Mouse (Mus musculus) CH12.LX (cell line): Measurements from ENCODE around the gene Trp53bp2. TPM values are rescaled to one million over a fixed set of nuclear protein-coding genes. Genes with fewer than 3 reads are reported as not detected.

ENCODE experiments used
- DNase-seq: peaks from one replicate; pipeline ENCODE4 v3.0.0-alpha.2; 2013; ENCODE audit errors: extremely low read depth
- H3K27ac ChIP-seq: 2 replicates; pipeline ENCODE4 v1.5.1; 2012; ENCODE audit warnings: low read depth, mild to moderate bottlenecking, control low read depth, moderate library complexity; ENCODE audit not compliant: insufficient read depth
- H3K27me3 ChIP-seq: replicated peaks from 2 replicates; pipeline ENCODE3; 2012; ENCODE audit warnings: inconsistent platforms
- H3K36me3 ChIP-seq, 2 experiments: replicated peaks in 1 of 2; 2 replicates each; pipeline versions ENCODE3 to v1.6.1; 2012; ENCODE audit warnings: inconsistent platforms in 1 of 2, low read length in 1 of 2, mild to moderate bottlenecking in 1 of 2, mixed read lengths in 1 of 2, moderate library complexity in 1 of 2; ENCODE audit not compliant: control insufficient read depth in 1 of 2, insufficient read depth in 1 of 2
- H3K4me1 ChIP-seq, 2 experiments: 2 replicates each; pipeline ENCODE4 v1.6.1; 2012; ENCODE audit warnings: inconsistent platforms in 1 of 2, moderate library complexity in 1 of 2; ENCODE audit not compliant: insufficient read depth in 2 of 2, control insufficient read depth in 1 of 2
- H3K4me2 ChIP-seq: 2 replicates; pipeline ENCODE4 v1.6.1; 2012; ENCODE audit warnings: low read depth, mild to moderate bottlenecking, control low read depth; ENCODE audit not compliant: poor library complexity, insufficient read depth, severe bottlenecking
- H3K4me3 ChIP-seq, 3 experiments: fragments of 150-350 bp in 1 of 3; sonication (generic) in 1 of 3; replicated peaks in 1 of 3; 2 replicates each; pipeline versions ENCODE3 to v1.5.1; 2011 to 2012; ENCODE audit warnings: low read depth in 2 of 3, low read length in 2 of 3, mild to moderate bottlenecking in 2 of 3, moderate library complexity in 2 of 3, control low read depth in 1 of 3, improper control_type of control experiment in 1 of 3, inconsistent platforms in 1 of 3, mixed read lengths in 1 of 3; ENCODE audit not compliant: poor library complexity in 1 of 3
- H3K79me2 ChIP-seq: replicated peaks from 2 replicates; pipeline ENCODE4 v1.6.1; 2012; ENCODE audit warnings: mild to moderate bottlenecking, moderate library complexity; ENCODE audit not compliant: control insufficient read depth, poor library complexity, insufficient read depth, severe bottlenecking; ENCODE audit errors: extremely low read depth
- H3K9ac ChIP-seq: 2 replicates; pipeline ENCODE4 v1.6.1; 2012; ENCODE audit warnings: low read depth, mild to moderate bottlenecking, control low read depth, moderate library complexity; ENCODE audit not compliant: insufficient read depth
- H3K9me3 ChIP-seq: replicated peaks from 2 replicates; pipeline ENCODE3; 2012; ENCODE audit warnings: low read length, inconsistent platforms, mixed read lengths
- BHLHE40 ChIP-seq: IDR thresholded peaks from 2 replicates; pipeline ENCODE4 v1.6.1; 2011; ENCODE audit warnings: mild to moderate bottlenecking, low read depth, low read length, improper control_type of control experiment
- CHD1 ChIP-seq: IDR thresholded peaks from 2 replicates; pipeline ENCODE4 v1.6.1; 2012; ENCODE audit warnings: low read depth, low read length, improper control_type of control experiment, inconsistent platforms
- CHD2 ChIP-seq: IDR thresholded peaks from 2 replicates; pipeline ENCODE4 v1.6.1; 2011; ENCODE audit warnings: low read length, improper control_type of control experiment
- CTCF ChIP-seq, 2 experiments: IDR thresholded peaks in 1 of 2; conservative IDR thresholded peaks in 1 of 2; 2 replicates each; pipeline ENCODE4 v1.5.1; 2011 to 2012; ENCODE audit warnings: low read depth in 2 of 2, low read length in 2 of 2, improper control_type of control experiment in 1 of 2, inconsistent platforms in 1 of 2, mild to moderate bottlenecking in 1 of 2, moderate library complexity in 1 of 2
- E2F4 ChIP-seq: IDR thresholded peaks from 2 replicates; pipeline ENCODE4 v1.6.1; 2011; ENCODE audit warnings: low read depth, low read length, improper control_type of control experiment; ENCODE audit not compliant: insufficient replicate concordance
- ELF1 ChIP-seq: IDR thresholded peaks from 2 replicates; pipeline ENCODE4 v1.6.1; 2014; ENCODE audit warnings: low read depth, mild to moderate bottlenecking, inconsistent platforms, low read length, improper control_type of control experiment
- EP300 ChIP-seq: IDR thresholded peaks from 2 replicates; pipeline ENCODE4 v1.6.1; 2011; ENCODE audit warnings: low read length, improper control_type of control experiment
- ETS1 ChIP-seq: conservative IDR thresholded peaks from 2 replicates; pipeline ENCODE4 v1.6.1; 2012; ENCODE audit warnings: low read depth, mild to moderate bottlenecking, inconsistent platforms, low read length, improper control_type of control experiment, moderate library complexity
- GABPA ChIP-seq: IDR thresholded peaks from 2 replicates; pipeline ENCODE4 v1.6.1; 2012; ENCODE audit warnings: low read depth, low read length, improper control_type of control experiment, inconsistent platforms; ENCODE audit not compliant: insufficient replicate concordance
- HCFC1 ChIP-seq: IDR thresholded peaks from 2 replicates; pipeline ENCODE4 v1.6.1; 2012; ENCODE audit warnings: low read depth, mild to moderate bottlenecking, inconsistent platforms, low read length, improper control_type of control experiment
- IRF4 ChIP-seq: IDR thresholded peaks from 2 replicates; pipeline ENCODE4 v1.6.1; 2014; ENCODE audit warnings: low read depth, mild to moderate bottlenecking, inconsistent platforms, low read length, improper control_type of control experiment
- JUN ChIP-seq: IDR thresholded peaks from 2 replicates; pipeline ENCODE4 v1.6.1; 2011; ENCODE audit warnings: low read depth, mild to moderate bottlenecking, low read length, improper control_type of control experiment, moderate library complexity; ENCODE audit not compliant: insufficient read depth
- KAT2A ChIP-seq: IDR thresholded peaks from 2 replicates; pipeline ENCODE4 v1.6.1; 2012; ENCODE audit warnings: low read length, improper control_type of control experiment, inconsistent platforms; ENCODE audit not compliant: insufficient replicate concordance
- MAFK ChIP-seq: IDR thresholded peaks from 2 replicates; pipeline ENCODE4 v1.6.1; 2011; ENCODE audit warnings: low read length, improper control_type of control experiment; ENCODE audit not compliant: insufficient replicate concordance
- MAX ChIP-seq: IDR thresholded peaks from 2 replicates; pipeline ENCODE4 v1.6.1; 2011; ENCODE audit warnings: low read length, improper control_type of control experiment
- MXI1 ChIP-seq: IDR thresholded peaks from 2 replicates; pipeline ENCODE4 v1.6.1; 2011; ENCODE audit warnings: mild to moderate bottlenecking, low read depth, low read length, improper control_type of control experiment
- MYC ChIP-seq: IDR thresholded peaks from 2 replicates; pipeline ENCODE4 v1.6.1; 2011; ENCODE audit warnings: low read depth, mild to moderate bottlenecking, improper control_type of control experiment, low read length
- NELFE ChIP-seq: IDR thresholded peaks from 2 replicates; pipeline ENCODE4 v1.6.1; 2011; ENCODE audit warnings: low read depth, low read length, improper control_type of control experiment
- NRF1 ChIP-seq: IDR thresholded peaks from 2 replicates; pipeline ENCODE4 v1.6.1; 2014; ENCODE audit warnings: low read depth, mild to moderate bottlenecking, inconsistent platforms, low read length, improper control_type of control experiment, moderate library complexity
- PAX5 ChIP-seq: IDR thresholded peaks from 2 replicates; pipeline ENCODE4 v1.6.1; 2012; ENCODE audit warnings: low read length, inconsistent platforms, mixed read lengths
- POLR2A ChIP-seq: IDR thresholded peaks from 2 replicates; pipeline ENCODE4 v1.6.1; 2011; ENCODE audit warnings: low read depth, mild to moderate bottlenecking, improper control_type of control experiment, low read length
- POLR2AphosphoS2 ChIP-seq: IDR thresholded peaks from 2 replicates; pipeline ENCODE4 v1.6.1; 2011; ENCODE audit warnings: low read depth, low read length, improper control_type of control experiment
- RCOR1 ChIP-seq: conservative IDR thresholded peaks from 2 replicates; pipeline ENCODE4 v1.6.1; 2012; ENCODE audit warnings: low read depth, mild to moderate bottlenecking, inconsistent platforms, low read length, improper control_type of control experiment
- SIN3A ChIP-seq: IDR thresholded peaks from 2 replicates; pipeline ENCODE4 v1.6.1; 2012; ENCODE audit warnings: low read length, improper control_type of control experiment, inconsistent platforms
- SMC3 ChIP-seq: IDR thresholded peaks from 2 replicates; pipeline ENCODE4 v1.6.1; 2011; ENCODE audit warnings: low read depth, low read length, improper control_type of control experiment
- TBP ChIP-seq: conservative IDR thresholded peaks from 2 replicates; pipeline ENCODE4 v1.6.1; 2011; ENCODE audit warnings: low read depth, low read length, improper control_type of control experiment
- TCF12 ChIP-seq: IDR thresholded peaks from 2 replicates; pipeline ENCODE4 v1.6.1; 2014; ENCODE audit warnings: low read depth, mild to moderate bottlenecking, inconsistent platforms, low read length, improper control_type of control experiment
- UBTF ChIP-seq: IDR thresholded peaks from 2 replicates; pipeline ENCODE4 v1.6.1; 2012; ENCODE audit warnings: low read depth, mild to moderate bottlenecking, inconsistent platforms, low read length, improper control_type of control experiment, moderate library complexity
- USF1 ChIP-seq: IDR thresholded peaks from 2 replicates; pipeline ENCODE4 v1.6.1; 2014; ENCODE audit warnings: low read depth, mild to moderate bottlenecking, inconsistent platforms, low read length, improper control_type of control experiment
- USF2 ChIP-seq: conservative IDR thresholded peaks from 2 replicates; pipeline ENCODE4 v1.6.1; 2011; ENCODE audit warnings: low read depth, low read length, improper control_type of control experiment
- ZC3H11A ChIP-seq: IDR thresholded peaks from 2 replicates; pipeline ENCODE4 v1.6.1; 2012; ENCODE audit warnings: low read depth, mild to moderate bottlenecking, inconsistent platforms, low read length, improper control_type of control experiment
- ZNF384 ChIP-seq: IDR thresholded peaks from 2 replicates; pipeline ENCODE4 v1.6.1; 2012; ENCODE audit warnings: low read depth, low read length, improper control_type of control experiment, inconsistent platforms
- dilution Hi-C: fragments of 300-500 bp; cut with MboI; formaldehyde crosslinking; loops from 2 replicates; pipeline ENCODE4 v1.14.3; 2020; ENCODE audit warnings: low sequenced_read_pairs; ENCODE audit not compliant: extremely low pct_unique_long_range_greater_than_20kb, extremely low pct_ligation_motif_present
- in situ Hi-C: fragments of 300-500 bp; cut with MboI; formaldehyde crosslinking; loops from 3 replicates; pipeline ENCODE4 v1.14.3; 2019; ENCODE audit warnings: low sequenced_read_pairs, low pct_ligation_motif_present, low pct_unique_long_range_greater_than_20kb, mixed read lengths
- polyA plus RNA-seq: library from polyadenylated mRNA; unstranded; fragments of >175 nt; gene quantifications from 2 replicates; pipeline ENCODE4 v1.2.1, GENCODE M21; 2012; ENCODE audit warnings: low read depth; ENCODE audit not compliant: insufficient read length
- total RNA-seq, 2 experiments: library from RNA; depleted of rRNA; stranded (reverse); fragments of 300-350 nt in 1 of 2; fragments of >200 nt in 1 of 2; gene quantifications; 2 replicates each; pipeline ENCODE4 v1.2.3; 2012 to 2014

The Trp53bp2 gene
- total and polyA plus RNA-seq, 3 experiments: 1.4 to 4.7 (median 2.9) TPM

GRCm38 (mm10) chr1:182488503-182488902 is 79.5 kb downstream of the Trp53bp2 start:
- H3K27ac ChIP-seq: no peak overlapping the region
- no peaks in the 10 kb centered on the region for H3K9me3 ChIP-seq
- H3K27me3 ChIP-seq: no peaks in the 10 kb centered on the region
- H3K79me2 ChIP-seq: no peaks in the 10 kb centered on the region
- no peak overlapping the region for H3K4me3 ChIP-seq
- no peak for TF ChIP-seq PAX5
- no peak for DNase-seq
- H3K36me3 ChIP-seq: peaks cover 23 to 56% of the 10 kb centered on the region in 2 experiments
- dilution Hi-C loops (no loop called here), in situ Hi-C loops (no loop called here)
- no peak overlapping the region for H3K9ac ChIP-seq
- peaks cover 5 to 12% of the 10 kb centered on the region in 2 experiments; a peak in 3 of 4 replicates for H3K4me1 ChIP-seq
- H3K4me2 ChIP-seq: no peak overlapping the region

GRCm38 (mm10) chr1:182489803-182490452 is 81.0 kb downstream of the Trp53bp2 start:
- H3K4me1 ChIP-seq: peaks cover 5 to 12% of the 10 kb centered on the region in 2 experiments; a peak in 3 of 4 replicates
- H3K4me3 ChIP-seq: peak overlapping the region in 1 of 3 experiments; percentile 33
- dilution Hi-C loops: no loop called here
- H3K79me2 ChIP-seq: no peaks in the 10 kb centered on the region
- 0 out of 2 replicates have a peak overlapping the region, but pooled peaks have one; percentile 4 for H3K9ac ChIP-seq
- H3K27ac ChIP-seq: peak overlapping the region; percentile 17; the same call in 1 of the 2 replicates
- DNase-seq: peak; percentile 94
- in situ Hi-C loops: loop anchor here (5.0 kb wide), 1 partner anchor 47 kb away; no protein-coding TSS in a partner anchor
- no peaks in the 10 kb centered on the region for H3K9me3 ChIP-seq
- peak overlapping the region; percentile 19 for H3K4me2 ChIP-seq
- no peaks in the 10 kb centered on the region for H3K27me3 ChIP-seq
- peaks cover 15 to 45% of the 10 kb centered on the region in 2 experiments for H3K36me3 ChIP-seq
- peak; percentile 74 for TF ChIP-seq NELFE
- peak; percentile 29 to 94; a peak in 3 of 4 replicates for TF ChIP-seq CTCF (conservative IDR thresholded peaks at IDR 0.05 in 1 of 2, IDR thresholded peaks at IDR 0.05 in 1 of 2; ENCODE audit: low read depth in 2 of 2, low read length in 2 of 2)
- 0 out of 2 replicates have a peak, but pooled peaks have one; percentile 39 for TF ChIP-seq TBP
- TF ChIP-seq POLR2AphosphoS2: no peak
- no peak for TF ChIP-seq CHD2
- TF ChIP-seq ETS1: no peak
- TF ChIP-seq SMC3: peak; percentile 95
- peak; percentile 97 for TF ChIP-seq MAX
- peak; percentile 55; the same call in 1 of the 2 replicates for TF ChIP-seq HCFC1
- TF ChIP-seq MYC: peak; percentile 97
- no peak for TF ChIP-seq E2F4
- peak; percentile 54; the same call in 1 of the 2 replicates for TF ChIP-seq IRF4
- TF ChIP-seq JUN: no peak; the same call in 1 of the 2 replicates
- TF ChIP-seq USF1: peak; percentile 79
- peak; percentile 82 for TF ChIP-seq SIN3A
- no peak for TF ChIP-seq ZNF384
- TF ChIP-seq PAX5: no peak
- peak; percentile 56; the same call in 1 of the 2 replicates for TF ChIP-seq USF2
- TF ChIP-seq KAT2A: no peak
- no peak for TF ChIP-seq EP300
- peak; percentile 56 for TF ChIP-seq ZC3H11A
- TF ChIP-seq NRF1: peak; percentile 84
- TF ChIP-seq UBTF: no peak
- peak; percentile 69 for TF ChIP-seq POLR2A
- TF ChIP-seq BHLHE40: peak; percentile 90
- TF ChIP-seq MAFK: no peak
- TF ChIP-seq GABPA: no peak
- peak; percentile 49; the same call in 1 of the 2 replicates for TF ChIP-seq TCF12
- peak; percentile 71 for TF ChIP-seq ELF1
- TF ChIP-seq MXI1: peak; percentile 98
- no peak for TF ChIP-seq CHD1
- TF ChIP-seq RCOR1: no peak
